Mouse (Mus musculus) yolk sac, embryonic 10.5 days (tissue): ENCODE results near the gene Trhr2.

ENCODE experiments used
- DNase-seq: peaks from one replicate; pipeline ENCODE4 v3.0.0-alpha.2; 2017; ENCODE audit warnings: low spot score

Gene Trhr2

GRCm38 (mm10) chr8:122354157-122354556, 6.4 kb downstream of the Trhr2 start:
- no peak for DNase-seq

GRCm38 (mm10) chr8:122350309-122351089, 10.0 kb downstream of the Trhr2 start:
- no peak for DNase-seq

GRCm38 (mm10) chr8:122349357-122350297, 10.9 kb downstream of the Trhr2 start:
- DNase-seq = peak; percentile 43

GRCm38 (mm10) chr8:122347811-122348552, 12.6 kb downstream of the Trhr2 start:
- DNase-seq = no peak

GRCm38 (mm10) chr8:122345181-122346095, 15.1 kb downstream of the Trhr2 start:
- no peak for DNase-seq

GRCm38 (mm10) chr8:122344219-122344618, 16.3 kb downstream of the Trhr2 start:
- DNase-seq = no peak

- DNase-seq = no peak
These were observed 16.8 kb downstream of the Trhr2 start for GRCm38 (mm10) chr8:122343758-122344157.

GRCm38 (mm10) chr8:122343341-122343740, 17.2 kb downstream of the Trhr2 start:
- no peak for DNase-seq

GRCm38 (mm10) chr8:122342806-122343209, 17.7 kb downstream of the Trhr2 start:
- no peak for DNase-seq

GRCm38 (mm10) chr8:122342362-122342761, 18.2 kb downstream of the Trhr2 start:
- DNase-seq = no peak

GRCm38 (mm10) chr8:122341790-122342189, 18.8 kb downstream of the Trhr2 start:
- no peak for DNase-seq

GRCm38 (mm10) chr8:122340761-122341160, 19.8 kb downstream of the Trhr2 start:
- DNase-seq = no peak

GRCm38 (mm10) chr8:122338852-122339251, 21.7 kb downstream of the Trhr2 start:
- no peak for DNase-seq

- DNase-seq = peak; percentile 52
These were observed 24.2 kb downstream of the Trhr2 start for GRCm38 (mm10) chr8:122336251-122336910.

GRCm38 (mm10) chr8:122335638-122336250, 24.8 kb downstream of the Trhr2 start:
- no peak for DNase-seq

- no peak for DNase-seq
These were observed 25.6 kb downstream of the Trhr2 start for GRCm38 (mm10) chr8:122334791-122335490.

GRCm38 (mm10) chr8:122333531-122333930, 27.0 kb downstream of the Trhr2 start:
- no peak for DNase-seq

- peak; percentile 59 for DNase-seq
These were observed 27.6 kb downstream of the Trhr2 start for GRCm38 (mm10) chr8:122332753-122333506.

GRCm38 (mm10) chr8:122331134-122331523, 29.4 kb downstream of the Trhr2 start:
- no peak for DNase-seq
